Mouse (Mus musculus): ENCODE measurements at regions not wholly inside any gene's neighbourhood (a gene's known extent, or its start where the extent isn't known, plus 50 kb on each side); places are given as distances from the start of the nearest gene placed in this dataset.

DNA sequence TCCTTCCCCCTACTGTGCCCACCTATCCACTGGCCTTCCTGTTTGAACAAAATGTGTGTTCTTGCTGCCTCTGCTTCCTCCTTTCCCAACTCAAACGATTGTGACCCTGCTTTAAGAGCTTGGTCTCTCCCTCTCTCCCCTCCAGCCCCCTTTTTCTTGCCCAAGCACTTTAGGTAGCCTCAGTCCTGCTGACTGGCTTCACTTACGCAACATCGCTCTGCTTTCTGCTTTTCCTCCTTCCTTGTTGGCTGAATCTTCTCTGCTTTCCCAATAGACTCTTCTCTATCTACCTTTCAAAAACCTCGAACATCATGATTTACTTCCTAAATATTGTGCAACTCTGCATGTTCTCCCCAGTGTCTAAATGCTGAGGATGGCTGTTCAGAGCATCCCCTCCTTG lies 2538.4 kb upstream of the Gm7489 start:
- Histone ChIP-seq H3K4me1 (no peaks in the 10 kb centered on the region), H3K4me2 (replicated peaks) (no peak overlapping the region), H3K9me3 (no peaks in the 10 kb centered on the region), H3K4me3 (no peak overlapping the region), H3K36me3 (no peaks in the 10 kb centered on the region), H3K27ac (replicated peaks) (no peak overlapping the region), H3K27me3 (no peaks in the 10 kb centered on the region), H3K9ac (replicated peaks) (no peak overlapping the region)
- WGBS = 87% methylated on average over 4 of the region's 4 CpGs
- ATAC-seq (replicated peaks) = no peak

DNA sequence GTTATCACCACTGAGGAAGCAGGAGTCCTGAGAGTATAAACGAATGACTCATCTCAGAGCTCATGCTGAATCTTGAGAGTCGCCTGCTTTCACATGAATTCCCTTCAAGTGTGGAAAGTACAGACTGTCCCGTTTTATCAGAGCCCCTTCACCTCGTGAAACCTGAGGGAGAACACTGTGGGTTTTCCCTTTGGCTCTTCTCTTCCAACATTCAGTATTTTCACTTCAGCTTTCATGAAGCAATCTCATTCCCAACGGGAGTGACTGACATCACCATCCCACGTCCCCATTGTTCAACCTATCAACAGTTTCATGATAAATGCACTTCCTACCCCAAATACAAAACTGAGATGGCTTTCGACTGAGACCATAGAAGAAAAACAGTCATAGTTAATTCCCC lies 2521.3 kb upstream of the Gm7489 start:
- H3K9ac ChIP-seq (replicated peaks) = no peak overlapping the region
- H3K4me1 ChIP-seq = no peaks in the 10 kb centered on the region
- no peak overlapping the region for H3K27ac ChIP-seq (replicated peaks)
- H3K27me3 ChIP-seq = no peaks in the 10 kb centered on the region
- H3K36me3 ChIP-seq = no peaks in the 10 kb centered on the region
- no peak overlapping the region for H3K4me2 ChIP-seq (replicated peaks)
- no peaks in the 10 kb centered on the region for H3K9me3 ChIP-seq
- WGBS = 76% methylated on average over 7 of the region's 7 CpGs
- no peak overlapping the region for H3K4me3 ChIP-seq
- no peak for ATAC-seq (replicated peaks)

DNA sequence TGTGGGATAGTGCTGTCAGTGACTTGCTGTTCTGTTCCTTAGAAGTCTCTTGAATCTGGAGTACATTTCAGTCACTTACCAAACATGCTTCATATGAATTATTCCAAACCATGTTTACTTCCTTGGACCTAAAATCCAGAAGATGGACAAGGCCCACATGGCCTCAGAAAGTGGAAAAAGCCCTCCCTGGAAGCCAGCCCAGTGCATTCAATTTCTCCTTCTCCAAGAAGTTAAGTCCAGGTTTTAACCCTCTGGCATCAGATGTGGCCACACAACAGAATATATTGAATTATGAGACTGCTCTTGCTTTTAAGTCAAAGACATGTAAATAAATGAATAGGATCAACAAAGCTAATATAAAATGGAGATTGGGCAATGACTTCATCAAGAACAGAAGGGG lies 2513.5 kb upstream of the Gm7489 start:
- Histone ChIP-seq H3K4me2 (replicated peaks) (no peak overlapping the region), H3K27me3 (no peaks in the 10 kb centered on the region), H3K36me3 (no peaks in the 10 kb centered on the region), H3K9ac (replicated peaks) (no peak overlapping the region), H3K27ac (replicated peaks) (no peak overlapping the region), H3K4me1 (no peaks in the 10 kb centered on the region), H3K4me3 (no peak overlapping the region), H3K9me3 (no peaks in the 10 kb centered on the region)
- no peak for ATAC-seq (replicated peaks)

DNA sequence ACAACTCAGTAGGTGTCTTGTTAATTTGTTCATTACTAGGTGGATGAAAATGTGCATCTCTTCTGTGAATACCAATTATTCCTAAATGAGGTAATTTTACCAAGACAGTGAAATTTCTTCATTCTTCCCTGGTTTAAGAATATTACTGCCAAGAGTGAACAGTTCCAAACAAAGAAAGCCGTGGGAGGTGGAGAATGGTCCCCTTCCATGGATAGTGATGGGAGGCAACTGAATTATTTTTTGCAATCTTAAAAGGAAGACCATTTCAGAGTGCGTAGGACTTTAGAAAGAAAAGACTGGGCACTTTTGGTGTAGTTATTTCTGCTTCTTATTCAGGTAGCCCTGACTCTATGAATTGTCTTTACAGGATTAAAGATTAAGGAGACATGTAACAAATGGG lies 2494.3 kb upstream of the Gm7489 start:
- Histone ChIP-seq H3K4me1 (0 out of 2 replicates have a peak, but pooled peaks cover 3% of the 10 kb centered on the region), H3K9me3 (no peaks in the 10 kb centered on the region), H3K9ac (replicated peaks) (no peak overlapping the region), H3K4me2 (replicated peaks) (no peak overlapping the region), H3K27ac (replicated peaks) (no peak overlapping the region), H3K36me3 (no peaks in the 10 kb centered on the region), H3K27me3 (0 out of 2 replicates have a peak, but pooled peaks cover 2% of the 10 kb centered on the region), H3K4me3 (no peak overlapping the region)
- WGBS = 44% methylated on average over 2 of the region's 2 CpGs
- ATAC-seq (replicated peaks) = no peak

DNA sequence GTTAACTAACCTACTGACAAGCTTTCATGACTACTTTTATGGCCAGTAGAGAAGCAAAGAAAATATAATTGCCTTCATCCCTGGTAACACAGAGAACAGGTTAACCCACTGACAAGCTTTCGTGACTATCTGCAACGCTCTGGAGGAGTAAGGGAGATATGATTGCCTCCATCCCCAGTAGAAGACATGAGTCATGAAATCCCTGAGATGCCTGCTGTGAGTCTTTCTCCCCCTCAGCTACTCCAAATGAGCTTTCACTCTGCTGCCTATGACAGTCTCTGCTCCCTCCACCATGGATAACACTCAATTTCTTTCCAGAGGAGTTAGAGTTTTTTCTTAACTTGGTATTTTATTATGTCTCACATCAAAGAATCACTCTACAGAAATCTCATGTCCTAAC lies 2493.4 kb upstream of the Gm7489 start:
- H3K9ac ChIP-seq (replicated peaks) = no peak overlapping the region

DNA sequence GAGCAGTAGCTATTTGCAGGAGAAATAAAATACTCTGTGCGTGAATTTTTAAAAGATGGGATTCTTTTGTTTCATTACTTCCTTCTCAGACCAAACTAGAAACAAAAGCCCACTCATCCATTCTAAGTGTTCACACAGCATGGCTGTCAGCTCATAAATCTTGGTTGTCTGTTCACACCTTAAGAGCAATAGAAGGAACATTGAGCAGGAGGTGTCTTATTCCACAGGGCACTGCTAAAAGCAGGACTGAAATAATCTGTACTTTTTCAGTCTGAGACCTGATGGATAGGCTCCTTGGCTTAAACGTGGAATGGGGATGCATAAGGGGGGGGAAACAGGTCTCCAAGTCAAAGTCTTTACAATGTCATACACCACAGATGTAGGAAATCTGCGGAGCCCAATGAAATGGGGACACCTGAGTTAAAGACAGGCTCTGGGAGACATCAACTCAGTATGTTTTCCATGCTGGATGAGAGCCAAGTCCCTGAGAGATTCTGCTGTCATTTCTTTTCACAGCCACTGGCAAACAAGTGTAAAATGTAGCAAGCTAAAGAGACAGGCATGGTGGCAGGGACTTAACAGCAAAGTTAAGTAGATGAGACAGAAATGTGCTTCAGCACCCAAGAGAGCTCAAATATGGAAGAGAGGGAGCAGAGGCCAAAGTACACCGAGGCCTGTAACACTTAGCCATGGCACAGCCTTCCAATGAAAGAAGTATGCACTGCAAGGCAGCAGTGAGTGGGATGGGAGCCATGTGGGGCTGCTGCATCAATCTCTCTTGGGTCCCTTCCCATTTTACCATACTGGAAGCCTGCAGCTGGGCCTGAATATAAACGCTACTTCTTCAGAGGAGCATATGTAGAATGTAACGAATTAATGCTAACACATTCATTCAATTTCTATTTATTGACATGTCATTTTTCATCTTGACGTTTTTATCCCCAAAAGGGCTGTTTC lies 2492.0 kb upstream of the Gm7489 start:
- no peak overlapping the region for H3K9ac ChIP-seq (replicated peaks)

More for the DNA sequence above, 2493.4 kb upstream of the Gm7489 start:
- no peak overlapping the region for H3K27ac ChIP-seq (replicated peaks)
- no peaks in the 10 kb centered on the region for H3K36me3 ChIP-seq
- ATAC-seq (replicated peaks) = no peak
- H3K4me3 ChIP-seq = no peak overlapping the region
- H3K4me1 ChIP-seq = 0 out of 2 replicates have a peak, but pooled peaks cover 3% of the 10 kb centered on the region
- WGBS = 92% methylated on average over 2 of the region's 2 CpGs
- H3K9me3 ChIP-seq = no peaks in the 10 kb centered on the region
- H3K4me2 ChIP-seq (replicated peaks) = no peak overlapping the region
- H3K27me3 ChIP-seq = 0 out of 2 replicates have a peak, but pooled peaks cover 2% of the 10 kb centered on the region

DNA sequence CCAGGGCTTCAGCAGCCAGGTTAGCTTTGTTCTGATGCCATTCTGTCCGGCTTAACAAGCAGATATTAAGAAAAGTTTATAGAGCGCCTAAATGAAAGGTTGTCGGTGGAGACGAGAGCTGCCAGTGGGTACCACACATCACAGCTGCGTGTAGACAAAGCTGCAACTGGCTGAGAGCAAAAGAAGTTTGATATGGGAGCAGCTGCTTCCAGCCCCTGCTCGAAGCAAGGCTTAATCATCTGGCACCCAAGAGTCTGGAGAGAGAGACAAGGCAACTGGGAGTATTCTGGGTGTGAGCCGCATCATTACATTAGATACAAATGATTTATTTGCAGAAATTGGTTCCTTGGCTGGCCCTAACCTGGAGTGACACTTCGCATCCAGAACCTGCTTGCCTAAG lies 2488.7 kb upstream of the Gm7489 start:
- H3K4me2 ChIP-seq (replicated peaks) = no peak overlapping the region
- H3K36me3 ChIP-seq = no peaks in the 10 kb centered on the region
- no peak overlapping the region for H3K9ac ChIP-seq (replicated peaks)
- H3K9me3 ChIP-seq = no peaks in the 10 kb centered on the region
- H3K27ac ChIP-seq (replicated peaks) = no peak overlapping the region
- H3K4me1 ChIP-seq = 0 out of 2 replicates have a peak, but pooled peaks cover 3% of the 10 kb centered on the region
- 0 out of 2 replicates have a peak, but pooled peaks cover 2% of the 10 kb centered on the region for H3K27me3 ChIP-seq
- no peak for ATAC-seq (replicated peaks)
- H3K4me3 ChIP-seq = no peak overlapping the region
- WGBS = 52% methylated on average over 8 of the region's 8 CpGs

More for the DNA sequence above, 2492.0 kb upstream of the Gm7489 start:
- H3K4me3 ChIP-seq = no peak overlapping the region
- no peak overlapping the region for H3K4me2 ChIP-seq (replicated peaks)
- WGBS = 61% methylated on average over 7 of the region's 7 CpGs
- no peaks in the 10 kb centered on the region for H3K9me3 ChIP-seq
- H3K36me3 ChIP-seq = no peaks in the 10 kb centered on the region
- no peak for ATAC-seq (replicated peaks)
- H3K27me3 ChIP-seq = 0 out of 2 replicates have a peak, but pooled peaks cover 2% of the 10 kb centered on the region
- no peak overlapping the region for H3K27ac ChIP-seq (replicated peaks)
- 0 out of 2 replicates have a peak, but pooled peaks cover 3% of the 10 kb centered on the region for H3K4me1 ChIP-seq

DNA sequence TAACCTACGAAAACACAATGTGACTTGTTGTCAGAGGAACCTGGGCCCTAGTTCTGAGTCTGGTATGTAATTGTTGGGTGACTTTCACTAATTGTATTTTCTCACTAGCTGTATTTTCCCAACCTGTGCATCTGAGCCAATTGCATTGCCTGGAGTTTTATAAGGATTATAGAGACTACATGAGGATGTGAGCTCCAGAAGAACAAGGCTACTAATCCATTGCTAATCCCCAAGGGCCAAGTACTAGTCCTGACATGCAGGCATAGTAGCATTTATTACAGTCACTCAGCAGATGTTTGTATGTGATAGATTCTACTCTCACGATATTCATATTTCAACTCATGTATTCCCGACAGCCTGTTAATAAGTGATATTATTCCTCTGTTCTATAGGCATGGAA lies 2481.1 kb upstream of the Gm7489 start:
- Histone ChIP-seq H3K9me3 (no peaks in the 10 kb centered on the region), H3K27me3 (no peaks in the 10 kb centered on the region), H3K9ac (replicated peaks) (no peak overlapping the region), H3K4me3 (no peak overlapping the region), H3K4me2 (replicated peaks) (no peak overlapping the region), H3K27ac (replicated peaks) (no peak overlapping the region), H3K4me1 (no peaks in the 10 kb centered on the region), H3K36me3 (no peaks in the 10 kb centered on the region)
- ATAC-seq (replicated peaks) = no peak
- WGBS = 91% methylated on average over 3 of the region's 3 CpGs

DNA sequence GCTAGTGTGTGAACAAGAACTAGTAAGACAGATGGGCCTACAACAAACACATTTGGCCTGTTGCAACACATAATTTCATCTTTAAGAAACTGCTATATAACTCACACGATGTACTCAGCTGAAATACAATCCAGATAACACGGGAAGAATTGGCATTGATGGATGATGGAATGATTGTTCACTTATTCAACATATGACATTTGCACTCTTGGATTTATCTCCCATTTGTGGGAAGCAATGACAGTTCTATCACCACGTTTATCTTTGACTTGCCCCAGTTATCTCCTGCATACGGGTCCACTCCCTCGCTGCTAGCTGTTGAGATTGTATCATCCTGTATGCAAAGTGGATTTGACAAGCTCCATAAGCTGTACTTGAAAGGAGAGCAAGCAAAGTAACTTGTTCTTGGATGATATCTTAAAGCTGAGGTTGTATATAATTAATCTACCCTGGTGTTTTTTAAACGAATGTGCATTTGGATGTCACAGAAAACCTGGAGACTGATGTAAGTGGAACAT lies 2474.9 kb upstream of the Gm7489 start:
- Histone ChIP-seq H3K27ac (replicated peaks) (no peak overlapping the region), H3K4me1 (no peaks in the 10 kb centered on the region), H3K4me3 (no peak overlapping the region), H3K9ac (replicated peaks) (no peak overlapping the region), H3K36me3 (no peaks in the 10 kb centered on the region), H3K27me3 (no peaks in the 10 kb centered on the region), H3K4me2 (replicated peaks) (no peak overlapping the region), H3K9me3 (no peaks in the 10 kb centered on the region)
- 80% methylated on average over 6 of the region's 6 CpGs for WGBS
- ATAC-seq (replicated peaks) = no peak

DNA sequence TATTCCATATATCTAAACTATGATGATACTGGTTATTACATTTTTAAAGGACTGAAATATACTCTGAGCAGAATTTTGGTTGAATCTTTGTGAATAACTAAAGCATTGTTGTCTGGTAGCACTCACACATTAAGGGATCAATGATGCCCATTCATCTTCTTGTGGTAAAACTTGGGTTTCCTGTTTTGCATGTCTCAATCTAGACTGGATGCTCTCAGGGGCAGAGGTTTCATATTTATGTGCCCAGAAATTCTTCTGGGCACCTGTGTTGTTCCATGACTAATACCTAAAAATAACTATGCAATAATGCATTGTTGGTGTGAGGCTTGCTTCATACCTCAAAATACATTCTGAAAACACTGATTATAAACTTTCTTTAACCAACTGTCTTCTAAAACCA lies 2472.7 kb upstream of the Gm7489 start:
- H3K9ac ChIP-seq (replicated peaks) = no peak overlapping the region
- no peak overlapping the region for H3K4me3 ChIP-seq
- H3K4me2 ChIP-seq (replicated peaks) = no peak overlapping the region
- H3K27ac ChIP-seq (replicated peaks) = no peak overlapping the region
- no peaks in the 10 kb centered on the region for H3K27me3 ChIP-seq
- no peaks in the 10 kb centered on the region for H3K36me3 ChIP-seq
- H3K9me3 ChIP-seq = no peaks in the 10 kb centered on the region
- no peak for ATAC-seq (replicated peaks)
- no peaks in the 10 kb centered on the region for H3K4me1 ChIP-seq

DNA sequence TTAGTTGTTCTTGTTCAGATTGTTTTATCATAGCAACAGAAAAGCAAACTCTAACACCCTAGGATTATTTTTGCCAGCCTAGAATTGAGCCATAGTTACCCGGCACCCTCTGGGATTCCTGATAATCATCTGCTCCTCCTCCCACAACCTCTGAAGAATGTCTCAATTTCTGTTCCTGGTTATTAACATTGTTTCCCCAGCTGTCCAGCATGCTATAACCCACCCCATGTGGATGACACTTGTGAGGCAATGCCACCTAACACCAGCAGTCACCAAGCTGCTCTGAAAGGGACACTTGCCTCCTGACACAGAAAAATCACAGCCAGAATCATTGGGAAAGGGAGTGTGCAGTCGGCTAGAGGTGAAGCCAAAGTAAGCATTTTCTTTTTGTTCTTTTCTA lies 2442.1 kb upstream of the Gm7489 start:
- Histone ChIP-seq H3K27me3 (no peaks in the 10 kb centered on the region), H3K27ac (replicated peaks) (no peak overlapping the region), H3K36me3 (no peaks in the 10 kb centered on the region), H3K4me3 (no peak overlapping the region), H3K4me2 (replicated peaks) (no peak overlapping the region), H3K9ac (replicated peaks) (no peak overlapping the region), H3K9me3 (no peaks in the 10 kb centered on the region), H3K4me1 (no peaks in the 10 kb centered on the region)
- 82% methylated on average over 2 of the region's 2 CpGs for WGBS
- ATAC-seq (replicated peaks) = no peak

DNA sequence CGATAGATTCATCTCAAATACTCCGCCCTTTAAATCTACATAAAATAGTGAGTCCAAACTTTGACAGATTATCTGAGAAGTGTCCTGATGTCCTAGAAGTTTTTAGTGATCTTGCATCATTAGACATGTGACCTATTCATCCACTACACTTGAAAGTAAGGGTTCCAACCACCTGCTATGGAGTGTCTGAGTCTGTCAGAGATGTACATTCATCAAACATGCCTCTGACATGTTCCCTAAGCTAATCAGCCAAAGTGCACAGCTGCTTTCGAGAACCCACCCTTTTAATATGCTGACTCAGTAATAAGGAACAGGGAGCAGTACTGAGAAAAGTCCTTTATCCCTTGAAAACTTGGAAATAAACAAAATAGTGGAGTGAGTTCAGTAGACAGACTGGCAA lies 2414.8 kb upstream of the Gm7489 start:
- ATAC-seq (replicated peaks) = no peak
- H3K9me3 ChIP-seq = no peaks in the 10 kb centered on the region
- H3K4me1 ChIP-seq = no peaks in the 10 kb centered on the region
- H3K36me3 ChIP-seq = no peaks in the 10 kb centered on the region
- no peak overlapping the region for H3K4me2 ChIP-seq (replicated peaks)
- no peak overlapping the region for H3K27ac ChIP-seq (replicated peaks)
- no peak overlapping the region for H3K9ac ChIP-seq (replicated peaks)
- H3K27me3 ChIP-seq = no peaks in the 10 kb centered on the region
- WGBS = 84% methylated on average over 3 of the region's 3 CpGs
- H3K4me3 ChIP-seq = no peak overlapping the region
